Mouse (Mus musculus): ENCODE results near the gene Rsrc1.

DNA sequence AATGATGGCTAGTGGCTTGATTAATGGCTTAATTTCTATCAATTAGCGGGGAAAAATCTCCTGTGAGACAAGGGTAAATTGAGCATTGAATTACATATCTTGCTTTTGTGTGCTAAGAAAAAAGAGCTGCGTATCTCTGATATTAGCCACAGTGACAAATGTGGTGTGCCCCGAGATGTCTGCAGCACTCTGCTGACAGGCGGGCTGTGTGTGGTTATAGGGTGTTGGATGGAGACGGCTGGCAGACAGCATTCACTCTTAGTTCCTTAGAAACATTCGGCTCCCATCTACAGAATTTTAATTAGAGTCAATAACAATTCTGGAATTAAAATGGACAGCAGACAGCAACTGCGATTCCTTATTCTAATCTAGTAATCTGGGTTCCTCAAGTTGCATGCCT, 359.7 kb downstream of the Rsrc1 start:
- TF ChIP-seq CTCF (conservative IDR thresholded peaks at IDR 0.05; ENCODE audit: low read length) (no peak), POU5F1 (IDR thresholded peaks at IDR 0.05; ENCODE audit: borderline replicate concordance, low read length) (no peak)

Measured in E14TG2a.4 (cell line).